Mouse (Mus musculus) embryo, embryonic 9.5 days (tissue): ENCODE measurements at regions not wholly inside any gene's neighbourhood (a gene's known extent, or its start where the extent isn't known, plus 50 kb on each side); places are given as distances from the start of the nearest gene placed in this dataset.
"Not testable (repeated sequence)": the region's sequence is repeated elsewhere in the genome, so short reads cannot be mapped to it uniquely, and the experiment has no call there.

Experiments
- DNase-seq: peaks from one replicate; pipeline ENCODE4 v3.0.0-alpha.2; 2017; ENCODE audit errors: extremely low spot score

GRCm38 (mm10) chr13:50754911-50755310 is 56.8 kb downstream of the Gm8765 start:
- DNase-seq: not testable (repeated sequence)

GRCm38 (mm10) chr13:50756334-50756733 is 58.2 kb downstream of the Gm8765 start:
- not testable (repeated sequence) for DNase-seq

- no peak for DNase-seq
Observed at GRCm38 (mm10) chr13:50764618-50765017, 66.5 kb downstream of the Gm8765 start.

- not testable (repeated sequence) for DNase-seq
Observed at GRCm38 (mm10) chr13:50780036-50780435, 81.9 kb downstream of the Gm8765 start.

- peak; percentile 8 for DNase-seq
Observed at GRCm38 (mm10) chr13:50829879-50830550, 131.9 kb downstream of the Gm8765 start.
